Mouse (Mus musculus) myocyte (in vitro differentiated cells): ENCODE measurements around the gene Lgals4. TPM values are rescaled to one million over a fixed set of nuclear protein-coding genes. Genes with fewer than 3 reads are reported as not detected.

Experiments used
- H3K27me3 ChIP-seq: one replicate; pipeline ENCODE4 v1.6.1; 2011; ENCODE audit not compliant: control insufficient read depth, insufficient read depth, insufficient read length
- H3K36me3 ChIP-seq: one replicate; pipeline ENCODE4 v1.6.1; 2011; ENCODE audit not compliant: control insufficient read depth, insufficient read depth
- H3K4me2 ChIP-seq: one replicate; pipeline ENCODE4 v1.6.1; 2011; ENCODE audit warnings: low read depth, control low read depth
- H3K4me3 ChIP-seq: one replicate; pipeline ENCODE4 v1.5.1; 2011; ENCODE audit warnings: mild to moderate bottlenecking, control low read depth, moderate library complexity
- H3K79me2 ChIP-seq: one replicate; pipeline ENCODE4 v1.6.1; 2011; ENCODE audit not compliant: control insufficient read depth, insufficient read depth
- H3ac ChIP-seq: one replicate; pipeline ENCODE4 v1.6.1; 2011; ENCODE audit not compliant: control insufficient read depth, insufficient read length
- CEBPB ChIP-seq: IDR thresholded peaks from 2 replicates; pipeline ENCODE4 v1.6.1; 2011; ENCODE audit warnings: mild to moderate bottlenecking, moderate library complexity; ENCODE audit not compliant: poor library complexity, insufficient read depth, severe bottlenecking
- E2F4 ChIP-seq: IDR thresholded peaks from one replicate; pipeline ENCODE4 v1.6.1; 2011; ENCODE audit warnings: mild to moderate bottlenecking, control low read depth, moderate library complexity; ENCODE audit not compliant: insufficient read depth
- MAX ChIP-seq: IDR thresholded peaks from one replicate; pipeline ENCODE4 v1.6.1; 2011; ENCODE audit warnings: low read depth, mild to moderate bottlenecking, control low read depth
- MYOD1 ChIP-seq, 3 experiments: IDR thresholded peaks; one replicate each; pipeline ENCODE4 v1.6.1; 2011; ENCODE audit warnings: control low read depth in 2 of 3, low read depth in 2 of 3, mild to moderate bottlenecking in 2 of 3, moderate library complexity in 1 of 3; ENCODE audit not compliant: insufficient read length in 2 of 3, control insufficient read depth in 1 of 3
- MYOG ChIP-seq, 3 experiments: IDR thresholded peaks; one replicate each; pipeline ENCODE4 v1.6.1; 2011; ENCODE audit warnings: control low read depth in 2 of 3, low read depth in 2 of 3, mild to moderate bottlenecking in 2 of 3; ENCODE audit not compliant: insufficient read length in 2 of 3, control insufficient read depth in 1 of 3, insufficient read depth in 1 of 3
- POLR2A ChIP-seq: IDR thresholded peaks from one replicate; pipeline ENCODE4 v1.6.1; 2011; ENCODE audit warnings: low read depth, mild to moderate bottlenecking, control low read depth, moderate library complexity; ENCODE audit not compliant: insufficient read length
- POLR2AphosphoS2 ChIP-seq: IDR thresholded peaks from one replicate; pipeline ENCODE4 v1.6.1; 2011; ENCODE audit warnings: low read depth, control low read depth; ENCODE audit not compliant: insufficient read length
- REST ChIP-seq: IDR thresholded peaks from one replicate; pipeline ENCODE4 v1.6.1; 2011; ENCODE audit warnings: mild to moderate bottlenecking, control low read depth, moderate library complexity; ENCODE audit not compliant: insufficient read depth, insufficient read length
- SRF ChIP-seq: IDR thresholded peaks from one replicate; pipeline ENCODE4 v1.6.1; 2011; ENCODE audit warnings: low read depth; ENCODE audit not compliant: control insufficient read depth, insufficient read length
- TCF12 ChIP-seq: IDR thresholded peaks from one replicate; pipeline ENCODE4 v1.6.1; 2011; ENCODE audit warnings: mild to moderate bottlenecking, control low read depth; ENCODE audit not compliant: poor library complexity, insufficient read depth, severe bottlenecking
- TCF3 ChIP-seq: IDR thresholded peaks from one replicate; pipeline ENCODE4 v1.6.1; 2011; ENCODE audit warnings: low read depth, control low read depth; ENCODE audit not compliant: insufficient read length
- USF1 ChIP-seq: IDR thresholded peaks from one replicate; pipeline ENCODE4 v1.6.1; 2011; ENCODE audit warnings: low read depth, mild to moderate bottlenecking, control low read depth, moderate library complexity
- polyA plus RNA-seq: library from polyadenylated mRNA; unstranded; fragments of >200 nt; fragmentation: generic; extraction: Trizol; gene quantifications from one replicate; pipeline ENCODE4 v1.2.1, GENCODE M21; 2012; ENCODE audit warnings: missing spikeins

Gene Lgals4
- polyA plus RNA-seq, 1 experiment: 3.0 TPM

DNA sequence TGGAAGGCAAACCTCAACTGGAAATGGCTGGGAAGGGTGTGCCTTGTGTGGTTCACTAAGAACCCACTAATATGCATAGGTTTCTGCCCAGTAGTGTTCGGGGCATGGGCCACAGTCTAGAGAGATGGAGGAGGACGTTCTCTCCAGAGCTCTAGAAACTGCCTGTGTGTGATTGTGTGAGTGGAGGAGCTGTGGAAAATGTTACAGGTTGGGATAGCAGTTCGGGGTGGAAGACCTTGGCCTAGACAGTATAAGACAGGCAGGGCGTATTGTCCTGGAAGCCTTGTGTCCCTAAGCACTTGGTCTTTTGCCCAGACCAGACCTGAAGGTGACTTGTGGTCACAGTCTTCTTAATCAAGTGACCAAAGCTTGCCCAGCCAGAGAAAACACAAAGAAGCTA, 21.2 kb upstream of the Lgals4 start:
- H3K27me3 ChIP-seq: no peaks in the 10 kb centered on the region
- peaks cover 50% of the 10 kb centered on the region for H3K36me3 ChIP-seq
- TF ChIP-seq USF1 (no peak), TCF3 (no peak), POLR2AphosphoS2 (peak; percentile 71)
- peak overlapping the region; percentile 67 for H3K4me3 ChIP-seq
- peak overlapping the region; percentile 93 for H3K4me2 ChIP-seq
- peak overlapping the region; percentile 12 for H3ac ChIP-seq
- peaks cover 62% of the 10 kb centered on the region for H3K79me2 ChIP-seq

DNA sequence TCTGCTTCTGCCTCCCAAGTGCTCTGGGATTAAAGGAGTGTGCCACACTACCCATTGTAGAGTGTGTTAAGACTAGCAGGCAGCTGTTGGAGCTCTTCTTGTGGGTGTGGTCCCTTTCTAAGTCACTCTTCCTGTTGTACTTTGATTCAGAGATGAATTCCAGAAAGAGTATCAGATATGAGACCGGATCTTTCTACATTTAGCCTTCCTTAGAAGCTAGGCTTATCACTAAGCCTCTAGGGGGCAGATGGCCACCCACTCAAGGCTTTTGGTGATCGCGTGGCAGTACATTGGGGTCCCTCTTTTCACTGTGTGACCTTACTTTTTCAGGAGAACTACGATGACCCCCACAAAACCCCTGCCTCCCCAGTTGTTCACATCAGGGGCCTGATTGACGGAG, 20.7 kb upstream of the Lgals4 start:
- TF ChIP-seq MYOG (IDR thresholded peaks at IDR 0.05; ENCODE audit: control insufficient read depth in 1 of 3, insufficient read depth in 1 of 3, insufficient read length in 2 of 3, low read depth in 2 of 3): peak in 1 of 3 experiments; percentile 31
- no peak for TF ChIP-seq POLR2A
- peak in 2 of 3 experiments; percentile 30 to 65 for TF ChIP-seq MYOD1 (IDR thresholded peaks at IDR 0.05; ENCODE audit: control insufficient read depth in 1 of 3, insufficient read length in 2 of 3, low read depth in 2 of 3)
- no peak for TF ChIP-seq USF1
- TF ChIP-seq REST: no peak
- no peak for TF ChIP-seq TCF12
- H3K79me2 ChIP-seq: peaks cover 67% of the 10 kb centered on the region

DNA sequence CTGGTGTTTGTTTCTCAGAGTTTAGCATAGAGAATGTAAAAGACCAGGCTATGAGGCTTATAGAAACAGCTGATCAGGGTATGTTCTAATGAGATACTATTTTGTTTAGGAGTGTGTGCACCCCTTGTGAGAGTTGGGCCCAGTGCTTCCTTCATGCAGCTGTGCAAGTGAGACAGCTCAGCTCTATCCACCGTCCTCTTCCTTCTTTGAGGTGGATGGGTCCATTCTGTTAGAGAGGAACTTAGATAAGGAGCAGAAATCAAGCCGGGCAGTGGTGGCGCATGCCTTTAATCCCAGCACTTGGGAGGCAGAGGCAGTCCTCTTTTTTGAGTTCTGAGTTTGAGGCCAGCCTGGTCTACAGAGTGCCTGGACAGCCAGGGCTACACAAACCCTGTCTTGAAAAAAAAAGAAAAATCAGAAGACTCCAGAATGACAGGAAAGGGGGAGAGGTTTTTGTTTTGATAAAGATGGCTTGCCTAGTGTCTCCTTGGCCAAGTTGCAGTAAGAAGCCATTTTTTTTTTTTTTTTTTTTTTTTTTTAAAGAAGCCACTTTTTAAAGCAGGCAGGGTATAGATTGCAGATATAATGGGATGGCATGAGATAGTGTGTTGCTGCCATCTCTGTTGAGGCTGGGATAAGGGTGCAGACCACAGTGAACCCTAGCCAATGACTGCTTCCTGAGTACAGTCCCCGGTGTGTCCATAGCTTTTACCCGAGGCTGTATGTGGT, 19.2 kb upstream of the Lgals4 start:
- no peaks in the 10 kb centered on the region for H3K27me3 ChIP-seq
- TF ChIP-seq POLR2AphosphoS2 (peak; percentile 20), SRF (no peak)

More for the DNA sequence above, 20.7 kb upstream of the Lgals4 start:
- peak overlapping the region; percentile 67 for H3K4me3 ChIP-seq
- no peak overlapping the region for H3ac ChIP-seq
- H3K4me2 ChIP-seq: peak overlapping the region; percentile 93
- H3K27me3 ChIP-seq: no peaks in the 10 kb centered on the region
- peaks cover 55% of the 10 kb centered on the region for H3K36me3 ChIP-seq

DNA sequence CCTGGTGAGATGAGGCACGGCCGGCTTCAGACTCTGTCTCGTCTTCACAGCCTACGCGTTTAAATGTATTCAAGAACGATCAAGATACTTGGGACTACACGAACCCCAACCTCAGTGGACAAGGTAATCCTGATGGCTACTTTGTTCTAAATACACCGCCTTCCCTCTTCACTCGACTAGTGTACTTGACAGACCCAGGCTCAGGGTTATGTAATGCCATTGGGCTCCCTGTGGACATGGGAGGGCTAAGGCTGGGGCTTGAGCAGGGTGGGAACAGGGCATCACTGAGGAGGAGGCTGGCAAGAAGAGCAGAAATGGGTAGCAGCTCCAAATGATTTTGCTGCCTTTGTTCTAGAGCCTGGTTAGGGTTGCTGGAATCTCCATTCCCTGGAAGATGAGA, 18.4 kb upstream of the Lgals4 start:
- Histone ChIP-seq H3K36me3 (peaks cover 69% of the 10 kb centered on the region), H3K4me2 (no peak overlapping the region), H3K27me3 (no peaks in the 10 kb centered on the region), H3K79me2 (peaks cover 72% of the 10 kb centered on the region), H3K4me3 (no peak overlapping the region), H3ac (no peak overlapping the region)
- TF ChIP-seq REST: no peak
- TF ChIP-seq POLR2AphosphoS2: peak; percentile 18

More for the DNA sequence above, 19.2 kb upstream of the Lgals4 start:
- H3K4me3 ChIP-seq: no peak overlapping the region
- no peak overlapping the region for H3ac ChIP-seq
- H3K79me2 ChIP-seq: peaks cover 70% of the 10 kb centered on the region
- peaks cover 61% of the 10 kb centered on the region for H3K36me3 ChIP-seq
- no peak overlapping the region for H3K4me2 ChIP-seq

DNA sequence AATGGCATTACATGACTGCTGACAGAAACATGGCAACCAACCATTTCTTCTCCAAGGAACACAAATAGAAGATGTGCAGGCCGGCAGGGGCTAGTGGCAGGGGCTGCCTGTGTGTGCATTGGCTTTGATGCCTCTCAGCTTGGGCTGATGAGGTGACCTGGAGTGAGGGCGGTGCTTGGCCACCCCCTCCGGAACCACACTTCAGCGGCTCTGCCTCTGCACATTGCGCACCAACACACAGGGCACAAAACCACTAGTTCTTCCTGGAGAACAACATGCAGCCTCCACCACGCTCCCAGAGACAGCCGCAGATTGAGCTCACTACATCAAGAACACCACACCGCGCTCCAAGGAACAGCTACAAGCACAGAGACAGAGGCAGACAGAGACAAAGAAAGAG, 17.5 kb upstream of the Lgals4 start:
- no peak overlapping the region for H3ac ChIP-seq
- TF ChIP-seq POLR2A: peak; percentile 29
- no peak for TF ChIP-seq MAX
- TF ChIP-seq POLR2AphosphoS2: peak; percentile 78
- peaks cover 74% of the 10 kb centered on the region for H3K36me3 ChIP-seq
- H3K27me3 ChIP-seq: no peaks in the 10 kb centered on the region
- H3K4me3 ChIP-seq: no peak overlapping the region
- no peak overlapping the region for H3K4me2 ChIP-seq
- H3K79me2 ChIP-seq: peaks cover 72% of the 10 kb centered on the region

DNA sequence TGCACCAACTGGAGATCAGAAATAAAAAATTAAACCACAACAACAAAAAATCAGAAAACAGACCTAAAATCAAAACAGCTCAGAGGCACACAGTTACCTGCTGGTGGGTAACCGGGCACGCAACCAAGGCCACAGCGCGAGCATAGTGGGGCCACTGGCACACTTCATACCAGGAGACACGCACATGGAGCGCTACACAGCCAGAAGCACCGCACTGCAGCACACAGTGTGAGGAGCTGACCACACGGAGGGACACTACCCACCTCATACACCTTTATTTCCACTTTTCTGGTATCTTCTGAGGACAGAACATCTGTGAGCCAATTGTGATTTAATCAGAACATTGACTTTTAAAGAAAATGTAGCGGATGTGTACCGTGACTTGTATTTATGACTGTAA, 16.7 kb upstream of the Lgals4 start:
- Histone ChIP-seq H3K4me3 (no peak overlapping the region), H3K4me2 (no peak overlapping the region), H3K36me3 (peaks cover 75% of the 10 kb centered on the region)

More for the DNA sequence above, 16.7 kb upstream of the Lgals4 start:
- no peak for TF ChIP-seq MAX
- no peak for TF ChIP-seq SRF
- no peak for TF ChIP-seq REST
- TF ChIP-seq MYOD1 (IDR thresholded peaks at IDR 0.05; ENCODE audit: control insufficient read depth in 1 of 3, insufficient read length in 2 of 3, low read depth in 2 of 3): no peak
- no peak for TF ChIP-seq E2F4
- no peak for TF ChIP-seq MYOG (IDR thresholded peaks at IDR 0.05; ENCODE audit: control insufficient read depth in 1 of 3, insufficient read depth in 1 of 3, insufficient read length in 2 of 3, low read depth in 2 of 3)
- no peak for TF ChIP-seq CEBPB
- no peak for TF ChIP-seq TCF12
- no peak for TF ChIP-seq USF1
- no peak for TF ChIP-seq TCF3
- TF ChIP-seq POLR2AphosphoS2: peak; percentile 92
- TF ChIP-seq POLR2A: peak; percentile 60
- H3ac ChIP-seq: no peak overlapping the region
- H3K27me3 ChIP-seq: no peaks in the 10 kb centered on the region
- H3K79me2 ChIP-seq: peaks cover 66% of the 10 kb centered on the region
